Mouse (Mus musculus): ENCODE results near the gene Sez6l2. TPM values are rescaled to one million over a fixed set of nuclear protein-coding genes. Genes with fewer than 3 reads are reported as not detected.
"Not testable (repeated sequence)": the region's sequence is repeated elsewhere in the genome, so short reads cannot be mapped to it uniquely, and the experiment has no call there.

Sez6l2 gene
- polyA plus RNA-seq (2015; fragmentation: Nextera tagmentation; extraction: Ambion mirVana): 1.3 and 1.9 TPM in 2 replicates

DNA sequence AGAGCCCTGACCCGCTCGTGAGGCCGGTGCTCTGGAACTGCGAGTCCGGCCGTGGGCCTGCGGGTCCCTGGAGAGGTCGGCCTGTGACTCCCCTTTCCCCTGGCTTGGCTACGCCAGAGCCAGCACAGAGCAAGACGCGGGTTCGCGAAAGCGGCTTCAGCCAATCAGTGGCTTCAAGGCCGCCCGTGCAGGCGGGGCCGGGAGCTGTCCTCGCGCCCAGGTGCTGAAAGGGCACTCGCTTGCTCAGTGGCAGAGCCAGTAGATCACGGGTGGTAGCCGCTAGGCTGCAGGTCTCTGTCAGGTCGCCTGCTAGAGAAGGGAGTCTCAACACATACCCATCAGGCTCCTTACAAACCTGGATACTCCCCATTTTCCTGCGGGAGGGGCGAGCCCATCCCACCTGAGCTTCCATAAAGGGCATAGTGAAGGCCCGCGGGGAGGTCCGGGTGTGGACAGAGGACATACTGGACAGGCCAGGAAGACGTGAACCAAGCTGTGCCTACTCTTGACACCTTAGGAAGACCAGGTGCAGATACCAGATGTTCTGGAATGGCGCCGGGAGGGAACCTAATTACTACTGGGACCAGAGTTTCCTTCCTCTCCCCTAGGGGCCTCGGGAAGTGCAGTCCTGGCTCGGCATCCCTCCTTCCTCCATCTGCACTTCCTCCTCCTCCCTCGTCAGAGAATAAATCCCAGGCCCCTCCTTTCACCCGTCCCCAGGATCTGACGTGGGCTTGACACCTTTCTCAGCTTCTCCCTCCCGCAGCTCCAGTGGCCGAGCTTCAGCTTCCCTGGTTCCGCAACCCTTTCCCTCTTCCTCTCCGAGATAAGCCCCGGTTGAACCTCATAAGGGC is at the start of gene Sez6l2:
TSS of gene Sez6l2 (plus strand) at position 771 of the 854 bp plus-strand sequence.
- Histone ChIP-seq H3K36me3 (ENCODE audit: control insufficient read depth, insufficient read depth, low read length) (no peaks in the 10 kb centered on the region), H3K4me3 (replicated peaks; ENCODE audit: low read length) (peak within 1 kb of the TSS; percentile 55), H3K4me2 (ENCODE audit: low read depth, low read length) (peak within 1 kb of the TSS; percentile 100), H3K27ac (ENCODE audit: low read length) (no peak within 1 kb of the TSS), H3K9me3 (replicated peaks; ENCODE audit: control insufficient read depth, low read length) (no peaks in the 10 kb centered on the region), H3K27me3 (ENCODE audit: control insufficient read depth, insufficient read depth, low read length) (peaks cover 19% of the 10 kb centered on the region), H3K4me1 (ENCODE audit: control insufficient read depth, insufficient read depth, low read length) (peaks cover 7% of the 10 kb centered on the region; the same call in 1 of the 2 replicates), H3K9ac (ENCODE audit: low read length) (peak within 1 kb of the TSS; percentile 48; the same call in 1 of the 2 replicates)
- peak; percentile 86 for ATAC-seq (ENCODE audit: insufficient read depth, low FRiP score)
- under 1% methylated on average over 42 of the region's 42 CpGs for WGBS

DNA sequence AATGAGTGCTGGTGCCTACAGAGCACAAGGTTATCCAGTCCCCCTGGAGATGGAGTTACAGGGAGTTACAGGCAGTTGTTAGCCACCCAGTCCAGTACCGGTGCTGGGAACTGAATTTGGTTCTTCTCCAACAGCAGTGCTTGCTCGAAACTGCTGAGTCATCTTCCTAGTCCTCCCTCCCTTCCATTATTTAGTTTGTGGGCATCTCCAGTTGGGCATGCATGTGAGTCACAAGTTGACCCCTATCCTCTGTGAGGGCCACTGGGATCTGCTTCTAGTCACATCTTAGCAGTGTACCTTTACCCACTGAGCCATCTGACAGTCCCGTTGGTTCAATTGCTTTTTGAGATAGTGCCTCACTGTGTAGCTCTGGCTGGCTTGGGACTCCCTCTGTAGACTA is 44.8 kb upstream of the Sez6l2 start:
- Histone ChIP-seq H3K9me3 (replicated peaks; ENCODE audit: control insufficient read depth, low read length) (no peaks in the 10 kb centered on the region), H3K36me3 (ENCODE audit: control insufficient read depth, insufficient read depth, low read length) (no peaks in the 10 kb centered on the region), H3K27ac (ENCODE audit: low read length) (no peak overlapping the region), H3K4me3 (replicated peaks; ENCODE audit: low read length) (no peak overlapping the region), H3K9ac (ENCODE audit: low read length) (no peak overlapping the region), H3K27me3 (ENCODE audit: control insufficient read depth, insufficient read depth, low read length) (no peaks in the 10 kb centered on the region), H3K4me2 (ENCODE audit: low read depth, low read length) (no peak overlapping the region), H3K4me1 (ENCODE audit: control insufficient read depth, insufficient read depth, low read length) (no peaks in the 10 kb centered on the region)
- ATAC-seq (ENCODE audit: insufficient read depth, low FRiP score): no peak
- WGBS: 66% methylated on average over 3 of the region's 3 CpGs

DNA sequence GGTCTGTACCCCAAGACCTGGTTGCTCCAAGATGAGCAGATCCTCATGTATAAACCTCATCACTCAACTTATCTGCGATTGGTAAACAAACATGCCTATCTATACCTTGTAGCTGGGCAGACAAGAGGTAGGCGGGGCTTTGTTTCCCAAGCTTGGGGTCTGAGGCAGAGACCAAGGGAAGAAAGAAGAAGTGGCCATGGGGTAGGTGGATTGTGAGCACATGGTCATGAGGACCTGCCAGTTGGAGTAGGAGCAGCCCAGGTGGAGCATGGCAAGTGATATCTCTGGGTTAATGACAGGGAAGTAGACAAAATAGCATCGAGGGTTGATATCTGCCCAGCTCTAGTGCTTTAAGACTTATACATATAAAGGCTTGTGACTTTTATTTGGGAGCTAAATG is 35.5 kb upstream of the Sez6l2 start:
- H3K27ac ChIP-seq (ENCODE audit: low read length): no peak overlapping the region
- no peaks in the 10 kb centered on the region for H3K27me3 ChIP-seq (ENCODE audit: control insufficient read depth, insufficient read depth, low read length)
- H3K4me3 ChIP-seq (replicated peaks; ENCODE audit: low read length): no peak overlapping the region
- no peak overlapping the region for H3K9ac ChIP-seq (ENCODE audit: low read length)
- H3K4me1 ChIP-seq (ENCODE audit: control insufficient read depth, insufficient read depth, low read length): no peaks in the 10 kb centered on the region
- ATAC-seq (ENCODE audit: insufficient read depth, low FRiP score): no peak
- no peaks in the 10 kb centered on the region for H3K36me3 ChIP-seq (ENCODE audit: control insufficient read depth, insufficient read depth, low read length)
- H3K9me3 ChIP-seq (replicated peaks; ENCODE audit: control insufficient read depth, low read length): no peaks in the 10 kb centered on the region
- WGBS: 72% methylated on average over 3 of the region's 3 CpGs
- H3K4me2 ChIP-seq (ENCODE audit: low read depth, low read length): no peak overlapping the region

DNA sequence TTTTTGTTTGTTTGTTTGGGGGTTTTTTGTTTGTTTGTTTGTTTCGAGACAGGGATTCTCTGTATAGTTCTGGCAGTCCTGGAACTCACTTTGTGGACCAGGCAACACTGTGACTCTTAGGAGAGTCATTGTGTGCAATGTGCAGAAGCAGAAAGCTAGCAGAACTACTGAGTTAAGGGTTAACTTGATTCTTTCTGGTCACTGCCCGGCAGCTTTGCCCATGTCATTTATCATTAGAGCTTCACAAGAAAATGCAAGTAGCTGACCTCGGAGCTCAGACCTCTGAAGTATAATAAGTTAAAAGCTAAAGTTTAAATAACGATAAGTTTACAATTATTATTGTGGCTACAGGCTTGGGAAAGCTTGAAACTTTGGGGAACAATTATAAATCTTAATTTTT is 32.0 kb upstream of the Sez6l2 start:
- H3K27ac ChIP-seq (ENCODE audit: low read length); H3K4me2 ChIP-seq (ENCODE audit: low read depth, low read length); H3K27me3 ChIP-seq (ENCODE audit: control insufficient read depth, insufficient read depth, low read length); H3K36me3 ChIP-seq (ENCODE audit: control insufficient read depth, insufficient read depth, low read length); H3K9me3 ChIP-seq (replicated peaks; ENCODE audit: control insufficient read depth, low read length); H3K4me3 ChIP-seq (replicated peaks; ENCODE audit: low read length); ATAC-seq (ENCODE audit: insufficient read depth, low FRiP score); H3K9ac ChIP-seq (ENCODE audit: low read length): not testable (repeated sequence)
- WGBS: 18% methylated on average over 4 of the region's 4 CpGs
- peaks cover 11% of the 10 kb centered on the region for H3K4me1 ChIP-seq (ENCODE audit: control insufficient read depth, insufficient read depth, low read length)

DNA sequence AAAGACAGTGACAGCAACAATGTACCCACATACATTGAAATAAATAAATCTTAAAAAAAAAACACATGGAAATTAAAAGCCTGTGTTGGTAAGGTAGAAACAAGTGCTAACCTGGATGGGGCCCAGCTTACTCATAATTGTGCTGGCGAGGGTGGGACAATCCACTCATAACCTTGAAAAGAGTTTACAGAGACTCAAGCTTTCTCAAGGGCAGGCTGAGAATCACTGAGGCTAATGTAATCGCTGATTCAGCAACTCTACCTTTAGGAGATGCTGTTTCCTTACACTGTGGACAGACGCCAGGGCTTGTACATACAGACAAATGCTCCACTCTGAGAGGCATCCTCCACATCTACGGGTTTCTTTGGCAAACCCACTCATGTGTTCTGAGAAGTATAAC is 30.4 kb upstream of the Sez6l2 start:
- Histone ChIP-seq H3K27ac (ENCODE audit: low read length) (no peak overlapping the region), H3K27me3 (ENCODE audit: control insufficient read depth, insufficient read depth, low read length) (no peaks in the 10 kb centered on the region), H3K9ac (ENCODE audit: low read length) (no peak overlapping the region), H3K9me3 (replicated peaks; ENCODE audit: control insufficient read depth, low read length) (no peaks in the 10 kb centered on the region), H3K4me2 (ENCODE audit: low read depth, low read length) (no peak overlapping the region), H3K4me1 (ENCODE audit: control insufficient read depth, insufficient read depth, low read length) (peaks cover 11% of the 10 kb centered on the region), H3K36me3 (ENCODE audit: control insufficient read depth, insufficient read depth, low read length) (no peaks in the 10 kb centered on the region), H3K4me3 (replicated peaks; ENCODE audit: low read length) (no peak overlapping the region)
- ATAC-seq (ENCODE audit: insufficient read depth, low FRiP score): no peak
- WGBS: 67% methylated on average over 4 of the region's 4 CpGs

DNA sequence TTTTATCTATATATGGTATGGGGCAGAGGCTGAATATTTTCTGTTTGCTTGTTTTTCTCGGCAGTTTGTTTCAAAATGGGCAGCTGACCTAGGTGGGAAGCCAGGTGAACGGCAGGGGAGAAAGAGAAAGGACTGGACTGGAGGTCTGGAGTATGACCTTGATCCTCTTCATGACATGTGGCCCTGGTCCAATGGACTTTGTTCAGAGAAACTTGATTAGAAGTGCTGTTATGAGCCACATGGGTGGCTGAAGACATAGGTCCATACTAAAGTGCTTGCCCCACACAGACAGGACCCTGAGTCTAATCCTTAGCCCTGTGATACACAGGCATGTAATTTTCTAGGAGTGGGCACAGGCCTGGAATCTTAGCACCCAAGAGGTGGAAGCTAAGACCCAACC is 28.8 kb upstream of the Sez6l2 start:
- Histone ChIP-seq H3K9ac (ENCODE audit: low read length) (no peak overlapping the region), H3K27ac (ENCODE audit: low read length) (no peak overlapping the region), H3K4me3 (replicated peaks; ENCODE audit: low read length) (no peak overlapping the region), H3K27me3 (ENCODE audit: control insufficient read depth, insufficient read depth, low read length) (no peaks in the 10 kb centered on the region), H3K4me2 (ENCODE audit: low read depth, low read length) (no peak overlapping the region), H3K36me3 (ENCODE audit: control insufficient read depth, insufficient read depth, low read length) (no peaks in the 10 kb centered on the region), H3K9me3 (replicated peaks; ENCODE audit: control insufficient read depth, low read length) (no peaks in the 10 kb centered on the region), H3K4me1 (ENCODE audit: control insufficient read depth, insufficient read depth, low read length) (peaks cover 11% of the 10 kb centered on the region)
- WGBS: 72% methylated on average over 2 of the region's 2 CpGs
- no peak for ATAC-seq (ENCODE audit: insufficient read depth, low FRiP score)

DNA sequence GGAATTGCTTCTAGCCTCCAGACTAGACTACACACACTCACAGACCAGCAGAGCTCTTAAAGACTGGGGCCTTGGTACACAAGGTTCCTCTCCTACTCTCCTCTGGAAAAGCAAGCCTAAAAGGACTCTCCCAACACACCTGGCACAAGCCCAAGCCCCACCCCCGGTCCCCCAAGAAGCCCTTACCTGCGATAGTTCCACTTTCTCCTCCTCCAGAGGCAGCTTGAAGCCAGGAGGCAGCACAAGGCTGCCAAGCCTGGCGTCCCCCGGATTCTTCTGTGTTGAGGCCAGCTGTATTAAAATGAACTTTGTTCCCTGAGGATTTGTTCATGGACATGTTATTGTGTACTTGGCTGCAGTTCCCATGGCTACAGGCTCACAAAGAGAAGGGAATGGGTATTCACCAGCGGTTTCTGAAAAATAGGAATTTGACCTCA is 27.7 kb upstream of the Sez6l2 start, which contains the start of gene Tmem219:
TSS of gene Tmem219 (minus strand) at position 294 of the 437 bp plus-strand sequence.
- Histone ChIP-seq H3K4me2 (ENCODE audit: low read depth, low read length) (peak within 1 kb of the TSS; percentile 3; the same call in 1 of the 2 replicates), H3K4me1 (ENCODE audit: control insufficient read depth, insufficient read depth, low read length) (peaks cover 11% of the 10 kb centered on the region), H3K4me3 (replicated peaks; ENCODE audit: low read length) (no peak within 1 kb of the TSS), H3K36me3 (ENCODE audit: control insufficient read depth, insufficient read depth, low read length) (no peaks in the 10 kb centered on the region), H3K9ac (ENCODE audit: low read length) (peak within 1 kb of the TSS; percentile 31), H3K27ac (ENCODE audit: low read length) (peak within 1 kb of the TSS; percentile 60), H3K27me3 (ENCODE audit: control insufficient read depth, insufficient read depth, low read length) (no peaks in the 10 kb centered on the region), H3K9me3 (replicated peaks; ENCODE audit: control insufficient read depth, low read length) (no peaks in the 10 kb centered on the region)
- ATAC-seq (ENCODE audit: insufficient read depth, low FRiP score): peak; percentile 84
- WGBS: 25% methylated on average over 5 of the region's 5 CpGs

DNA sequence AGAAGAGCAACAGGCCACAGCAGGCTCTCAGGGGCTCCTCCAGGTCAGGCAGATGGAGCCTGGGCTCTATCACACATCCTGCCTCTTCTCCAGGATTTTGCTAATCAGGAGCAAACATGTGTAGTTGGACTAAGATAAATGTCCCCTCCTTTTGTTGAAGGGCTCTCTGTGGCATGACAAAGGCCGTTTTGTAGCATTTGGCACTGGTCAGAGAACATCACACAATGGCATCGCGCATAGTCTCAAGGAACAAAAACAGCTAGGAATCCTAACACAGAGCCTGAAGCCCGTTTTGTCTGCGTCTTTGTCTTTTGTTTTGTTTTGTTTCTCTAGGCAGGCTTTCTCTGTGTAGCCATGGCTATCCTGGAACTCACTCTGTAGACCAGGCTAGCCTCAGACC is 26.4 kb upstream of the Sez6l2 start:
- Histone ChIP-seq H3K9ac (ENCODE audit: low read length) (no peak overlapping the region), H3K4me2 (ENCODE audit: low read depth, low read length) (no peak overlapping the region), H3K9me3 (replicated peaks; ENCODE audit: control insufficient read depth, low read length) (no peaks in the 10 kb centered on the region), H3K4me3 (replicated peaks; ENCODE audit: low read length) (no peak overlapping the region), H3K27me3 (ENCODE audit: control insufficient read depth, insufficient read depth, low read length) (no peaks in the 10 kb centered on the region), H3K4me1 (ENCODE audit: control insufficient read depth, insufficient read depth, low read length) (peaks cover 14% of the 10 kb centered on the region), H3K36me3 (ENCODE audit: control insufficient read depth, insufficient read depth, low read length) (no peaks in the 10 kb centered on the region), H3K27ac (ENCODE audit: low read length) (no peak overlapping the region)
- ATAC-seq (ENCODE audit: insufficient read depth, low FRiP score): no peak
- 69% methylated on average over 5 of the region's 5 CpGs for WGBS

DNA sequence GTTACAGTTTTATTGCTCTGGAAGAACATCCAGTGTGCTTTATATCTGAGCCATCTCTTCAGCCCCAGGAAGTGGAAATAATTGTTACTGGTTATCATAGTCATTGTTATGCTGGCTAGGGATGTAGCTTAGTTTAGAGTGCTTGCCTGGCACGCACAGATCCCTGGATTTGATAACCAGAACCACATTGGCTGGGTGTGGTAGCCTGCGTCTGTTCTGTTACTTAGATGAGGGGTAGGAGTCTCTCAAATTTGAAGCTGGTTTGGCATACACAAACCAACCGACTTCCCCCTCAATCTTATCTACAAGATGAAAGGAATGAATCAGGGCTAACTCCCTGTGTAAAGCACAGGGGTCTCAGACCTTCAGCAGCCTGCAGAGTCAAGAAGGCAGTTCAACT is 24.1 kb upstream of the Sez6l2 start:
- H3K36me3 ChIP-seq (ENCODE audit: control insufficient read depth, insufficient read depth, low read length): no peaks in the 10 kb centered on the region
- H3K27ac ChIP-seq (ENCODE audit: low read length): no peak overlapping the region
- H3K9ac ChIP-seq (ENCODE audit: low read length): no peak overlapping the region
- H3K27me3 ChIP-seq (ENCODE audit: control insufficient read depth, insufficient read depth, low read length): no peaks in the 10 kb centered on the region
- peaks cover 20% of the 10 kb centered on the region for H3K4me1 ChIP-seq (ENCODE audit: control insufficient read depth, insufficient read depth, low read length)
- no peak overlapping the region for H3K4me2 ChIP-seq (ENCODE audit: low read depth, low read length)
- ATAC-seq (ENCODE audit: insufficient read depth, low FRiP score): no peak
- WGBS: 15% methylated on average over 3 of the region's 3 CpGs
- H3K4me3 ChIP-seq (replicated peaks; ENCODE audit: low read length): no peak overlapping the region
- H3K9me3 ChIP-seq (replicated peaks; ENCODE audit: control insufficient read depth, low read length): no peaks in the 10 kb centered on the region
